8 mouse cellular contexts compared by ENCODE assay signal in genomic region chr13:55569726-55570285, GRCm38 (mm10). TPM values are rescaled to one million over a fixed set of nuclear protein-coding genes. Genes with fewer than 3 reads are reported as not detected.
DNase-seq lines count a peak whose midpoint lies in the region; ATAC-seq lines count a peak whose summit lies in the region.

No protein-coding gene starts in this region.

- peaks cover 16% of the 10 kb centered on the region for H3K4me1 ChIP-seq in lung, embryonic 15.5 days
- peaks cover 9% of the 10 kb centered on the region for H3K4me1 ChIP-seq in brown adipose tissue, adult 24 weeks (ENCODE audit: control insufficient read depth, insufficient read depth, insufficient read length, low read length)
- peaks cover 5% of the 10 kb centered on the region for H3K4me1 ChIP-seq in forebrain, embryonic 11.5 days (replicated peaks; ENCODE audit: control insufficient read depth, insufficient read depth, low read length)
- H3K4me1 ChIP-seq in lung, embryonic 16.5 days (replicated peaks; ENCODE audit: control insufficient read depth, insufficient read depth, low read length) = peaks cover 15% of the 10 kb centered on the region
- H3K4me1 ChIP-seq in stomach, embryonic 15.5 days = peaks cover 12% of the 10 kb centered on the region

- no peaks in the 10 kb centered on the region for H3K9me3 ChIP-seq in lung, embryonic 15.5 days
- H3K9me3 ChIP-seq in forebrain, embryonic 11.5 days (ENCODE audit: control insufficient read depth, low read length) = no peaks in the 10 kb centered on the region
- no peaks in the 10 kb centered on the region; the same call in 1 of the 2 replicates for H3K9me3 ChIP-seq in lung, embryonic 16.5 days (ENCODE audit: control insufficient read depth, low read length)
- no peaks in the 10 kb centered on the region for H3K9me3 ChIP-seq in stomach, embryonic 15.5 days

- no peaks in the 10 kb centered on the region for H3K27me3 ChIP-seq in lung, embryonic 15.5 days
- no peaks in the 10 kb centered on the region for H3K27me3 ChIP-seq in forebrain, embryonic 11.5 days (ENCODE audit: control insufficient read depth, insufficient read depth, low read length)
- no peaks in the 10 kb centered on the region for H3K27me3 ChIP-seq in lung, embryonic 16.5 days (ENCODE audit: control insufficient read depth, insufficient read depth, low read depth, low read length)
- H3K27me3 ChIP-seq in stomach, embryonic 15.5 days (replicated peaks) = no peaks in the 10 kb centered on the region

- peak overlapping the region; percentile 97 for H3K9ac ChIP-seq in lung, embryonic 15.5 days
- peak overlapping the region; percentile 98 for H3K9ac ChIP-seq in forebrain, embryonic 11.5 days (ENCODE audit: low read length)
- peak overlapping the region; percentile 99 for H3K9ac ChIP-seq in lung, embryonic 16.5 days (ENCODE audit: low read length)
- peak overlapping the region; percentile 83 for H3K9ac ChIP-seq in stomach, embryonic 15.5 days

- peak; percentile 39; the same call in 1 of the 2 replicates for ATAC-seq in lung, embryonic 15.5 days (ENCODE audit: borderline replicate concordance, extremely low read depth, low FRiP score, low TSS enrichment)
- ATAC-seq in forebrain, embryonic 11.5 days (replicated peaks; ENCODE audit: low FRiP score) = peak; percentile 13; the same call in 1 of the 2 replicates
- no peak for ATAC-seq in lung, embryonic 16.5 days (ENCODE audit: low read depth)
- ATAC-seq in stomach, embryonic 15.5 days (ENCODE audit: insufficient read depth, low FRiP score, low read depth) = no peak

- peak overlapping the region; percentile 92 for H3K4me3 ChIP-seq in lung, embryonic 15.5 days
- H3K4me3 ChIP-seq in brown adipose tissue, adult 24 weeks (ENCODE audit: insufficient read depth, low read depth, low read length) = peak overlapping the region; percentile 94
- H3K4me3 ChIP-seq in forebrain, embryonic 11.5 days (ENCODE audit: low read depth, low read length) = peak overlapping the region; percentile 99
- H3K4me3 ChIP-seq in lung, embryonic 16.5 days (ENCODE audit: low read length) = peak overlapping the region; percentile 99
- peak overlapping the region; percentile 96 for H3K4me3 ChIP-seq in stomach, embryonic 15.5 days (replicated peaks)

- no peak for DNase-seq in lung, postnatal 36 days
- DNase-seq in forebrain, embryonic 11.5 days (ENCODE audit: low spot score) = peak; percentile 61
- peak; percentile 36 for DNase-seq in induced T-regulatory cell, adult 2 months (ENCODE audit: low read depth)
- DNase-seq in natural killer cell, adult 2 months (ENCODE audit: low spot score in 2 of 2) = no peak

- WGBS in lung, embryonic 15.5 days = 5% methylated on average over 16 of the region's 16 CpGs
- WGBS in forebrain, embryonic 11.5 days = 6% methylated on average over 16 of the region's 16 CpGs
- 3% methylated on average over 16 of the region's 16 CpGs for WGBS in lung, embryonic 16.5 days
- WGBS in stomach, embryonic 15.5 days = 7% methylated on average over 16 of the region's 16 CpGs

- peak overlapping the region; percentile 89 for H3K27ac ChIP-seq in lung, embryonic 15.5 days
- H3K27ac ChIP-seq in brown adipose tissue, adult 24 weeks (replicated peaks; ENCODE audit: low read depth, low read length) = no peak overlapping the region
- no peak overlapping the region for H3K27ac ChIP-seq in forebrain, embryonic 11.5 days (ENCODE audit: low read depth, low read length)
- H3K27ac ChIP-seq in lung, embryonic 16.5 days (ENCODE audit: low read length) = peak overlapping the region; percentile 83; the same call in 1 of the 2 replicates
- H3K27ac ChIP-seq in stomach, embryonic 15.5 days = peak overlapping the region; percentile 89

- H3K36me3 ChIP-seq in lung, embryonic 15.5 days = 0 out of 2 replicates have a peak, but pooled peaks cover 12% of the 10 kb centered on the region
- H3K36me3 ChIP-seq in forebrain, embryonic 11.5 days (ENCODE audit: control insufficient read depth, insufficient read depth, low read length) = no peaks in the 10 kb centered on the region
- no peaks in the 10 kb centered on the region for H3K36me3 ChIP-seq in lung, embryonic 16.5 days (ENCODE audit: control insufficient read depth, insufficient read depth, low read length)
- peaks cover 4% of the 10 kb centered on the region; the same call in 1 of the 2 replicates for H3K36me3 ChIP-seq in stomach, embryonic 15.5 days

- H3K4me2 ChIP-seq in lung, embryonic 15.5 days = peak overlapping the region; percentile 92
- H3K4me2 ChIP-seq in forebrain, embryonic 11.5 days (ENCODE audit: low read depth, low read length, severe bottlenecking) = peak overlapping the region; percentile 79
- peak overlapping the region; percentile 97 for H3K4me2 ChIP-seq in lung, embryonic 16.5 days (ENCODE audit: low read depth, low read length)
- peak overlapping the region; percentile 90 for H3K4me2 ChIP-seq in stomach, embryonic 15.5 days

RNA-seq across cellular contexts. Expression of gene Fam193b, which starts 1.1 kb away (rescaled TPM):
- 33.4 and 40.3 TPM in 2 replicates for polyA plus RNA-seq in lung, embryonic 15.5 days (2015; fragmentation: Nextera tagmentation; extraction: Ambion mirVana)
- 4.4 and 9.7 TPM in 2 replicates for polyA plus RNA-seq in brown adipose tissue, adult 24 weeks (2012; ENCODE audit: insufficient read depth, insufficient read length, missing spikeins)
- polyA plus RNA-seq in forebrain, embryonic 11.5 days (2014; fragmentation: Nextera tagmentation; extraction: Ambion mirVana) = 55.8 and 58.0 TPM in 2 replicates
- 34.0 and 36.4 TPM in 2 replicates for polyA plus RNA-seq in lung, embryonic 16.5 days (2015; fragmentation: Nextera tagmentation; extraction: Ambion mirVana)
- polyA plus RNA-seq in stomach, embryonic 15.5 days (2015; fragmentation: Nextera tagmentation; extraction: Ambion mirVana) = 29.1 and 32.1 TPM in 2 replicates

RNA-seq across cellular contexts. Expression of gene Tmed9, which starts 3.7 kb away (rescaled TPM):
- 179 and 184 TPM in 2 replicates for polyA plus RNA-seq in lung, embryonic 15.5 days (2015; fragmentation: Nextera tagmentation; extraction: Ambion mirVana)
- 34.0 and 61.2 TPM in 2 replicates for polyA plus RNA-seq in brown adipose tissue, adult 24 weeks (2012; ENCODE audit: insufficient read depth, insufficient read length, missing spikeins)
- 51.4 and 56.5 TPM in 2 replicates for polyA plus RNA-seq in forebrain, embryonic 11.5 days (2014; fragmentation: Nextera tagmentation; extraction: Ambion mirVana)
- 156 and 180 TPM in 2 replicates for polyA plus RNA-seq in lung, embryonic 16.5 days (2015; fragmentation: Nextera tagmentation; extraction: Ambion mirVana)
- polyA plus RNA-seq in stomach, embryonic 15.5 days (2015; fragmentation: Nextera tagmentation; extraction: Ambion mirVana) = 150 and 156 TPM in 2 replicates

RNA-seq across cellular contexts. Expression of gene B4galt7, which starts 29.9 kb away (rescaled TPM):
- polyA plus RNA-seq in lung, embryonic 15.5 days (2015; fragmentation: Nextera tagmentation; extraction: Ambion mirVana) = 25.1 and 29.1 TPM in 2 replicates
- 5.9 and 8.2 TPM in 2 replicates for polyA plus RNA-seq in brown adipose tissue, adult 24 weeks (2012; ENCODE audit: insufficient read depth, insufficient read length, missing spikeins)
- 24.5 and 25.6 TPM in 2 replicates for polyA plus RNA-seq in forebrain, embryonic 11.5 days (2014; fragmentation: Nextera tagmentation; extraction: Ambion mirVana)
- polyA plus RNA-seq in lung, embryonic 16.5 days (2015; fragmentation: Nextera tagmentation; extraction: Ambion mirVana) = 22.8 and 25.0 TPM in 2 replicates
- polyA plus RNA-seq in stomach, embryonic 15.5 days (2015; fragmentation: Nextera tagmentation; extraction: Ambion mirVana) = 24.6 and 26.3 TPM in 2 replicates

RNA-seq across cellular contexts. Expression of gene Ddx41, which starts 33.3 kb away (rescaled TPM):
- 65.7 and 67.2 TPM in 2 replicates for polyA plus RNA-seq in lung, embryonic 15.5 days (2015; fragmentation: Nextera tagmentation; extraction: Ambion mirVana)
- 16.0 and 17.6 TPM in 2 replicates for polyA plus RNA-seq in brown adipose tissue, adult 24 weeks (2012; ENCODE audit: insufficient read depth, insufficient read length, missing spikeins)
- polyA plus RNA-seq in forebrain, embryonic 11.5 days (2014; fragmentation: Nextera tagmentation; extraction: Ambion mirVana) = 79.3 and 79.5 TPM in 2 replicates
- polyA plus RNA-seq in lung, embryonic 16.5 days (2015; fragmentation: Nextera tagmentation; extraction: Ambion mirVana) = 63.5 and 66.1 TPM in 2 replicates
- polyA plus RNA-seq in stomach, embryonic 15.5 days (2015; fragmentation: Nextera tagmentation; extraction: Ambion mirVana) = 52.7 and 54.5 TPM in 2 replicates

RNA-seq across cellular contexts. Expression of gene Dok3, which starts 40.7 kb away (rescaled TPM):
- 2.7 and 3.1 TPM in 2 replicates for polyA plus RNA-seq in lung, embryonic 15.5 days (2015; fragmentation: Nextera tagmentation; extraction: Ambion mirVana)
- 1.3 and 2.4 TPM in 2 replicates for polyA plus RNA-seq in brown adipose tissue, adult 24 weeks (2012; ENCODE audit: insufficient read depth, insufficient read length, missing spikeins)
- polyA plus RNA-seq in forebrain, embryonic 11.5 days (2014; fragmentation: Nextera tagmentation; extraction: Ambion mirVana) = 3.3 and 3.9 TPM in 2 replicates
- 3.5 and 3.8 TPM in 2 replicates for polyA plus RNA-seq in lung, embryonic 16.5 days (2015; fragmentation: Nextera tagmentation; extraction: Ambion mirVana)
- 4.3 and 5.3 TPM in 2 replicates for polyA plus RNA-seq in stomach, embryonic 15.5 days (2015; fragmentation: Nextera tagmentation; extraction: Ambion mirVana)

Comparison
In these comparisons a context has a peak if more than half of its experiments do, and no peak if none do; other contexts are left out.
1. ATAC-seq: peak in lung, embryonic 15.5 days (single experiment) and forebrain, embryonic 11.5 days (single experiment); none in lung, embryonic 16.5 days (single experiment) and stomach, embryonic 15.5 days (single experiment).
2. H3K27ac ChIP-seq: peak in lung, embryonic 15.5 days (single experiment), lung, embryonic 16.5 days (single experiment) and stomach, embryonic 15.5 days (single experiment); none in brown adipose tissue, adult 24 weeks (single experiment) and forebrain, embryonic 11.5 days (single experiment).
3. DNase-seq: peak in forebrain, embryonic 11.5 days (single experiment) and induced T-regulatory cell, adult 2 months (single experiment); none in lung, postnatal 36 days (single experiment) and natural killer cell, adult 2 months (0 of 2).
4. Peak in every context shown above with its lines, with median percentiles within 50 percentile points of each other: H3K4me2 ChIP-seq, H3K4me3 ChIP-seq and H3K9ac ChIP-seq.